Mouse (Mus musculus) embryonic facial prominence, embryonic 15.5 days (tissue): ENCODE data around the gene Olfr1226. TPM values are rescaled to one million over a fixed set of nuclear protein-coding genes. Genes with fewer than 3 reads are reported as not detected.
"Not testable (repeated sequence)": the region's sequence is repeated elsewhere in the genome, so short reads cannot be mapped to it uniquely, and the experiment has no call there.

ENCODE experiments used
- ATAC-seq: fragments of 200-750 bp; cut with Nextera tagmentation; 2 replicates; pipeline ENCODE4 v1.8.0; 2017; ENCODE audit warnings: low read depth, moderate TSS enrichment; ENCODE audit not compliant: insufficient number of reproducible peaks, low FRiP score, low TSS enrichment
- H3K27ac ChIP-seq: fragments of 300-500 bp; sonication (generic); replicated peaks from 2 replicates; pipeline ENCODE4 v1.5.1; 2015; ENCODE audit warnings: mild to moderate bottlenecking, inconsistent platforms
- H3K27me3 ChIP-seq: fragments of 300-500 bp; sonication (generic); 2 replicates; pipeline ENCODE4 v1.6.1; 2015; ENCODE audit warnings: inconsistent platforms
- H3K36me3 ChIP-seq: fragments of 300-500 bp; sonication (generic); 2 replicates; pipeline ENCODE4 v1.6.1; 2015; ENCODE audit warnings: mild to moderate bottlenecking, inconsistent platforms
- H3K4me1 ChIP-seq: fragments of 300-500 bp; sonication (generic); 2 replicates; pipeline ENCODE4 v1.6.1; 2015; ENCODE audit warnings: inconsistent platforms
- H3K4me2 ChIP-seq: fragments of 300-500 bp; sonication (generic); replicated peaks from 2 replicates; pipeline ENCODE4 v1.6.1; 2015; ENCODE audit warnings: mild to moderate bottlenecking, inconsistent platforms
- H3K4me3 ChIP-seq: fragments of 300-500 bp; sonication (generic); replicated peaks from 2 replicates; pipeline ENCODE4 v1.5.1; 2015; ENCODE audit warnings: mild to moderate bottlenecking, inconsistent platforms
- H3K9ac ChIP-seq: fragments of 300-500 bp; sonication (generic); 2 replicates; pipeline ENCODE4 v1.6.1; 2015; ENCODE audit warnings: inconsistent platforms
- H3K9me3 ChIP-seq: fragments of 300-500 bp; sonication (generic); replicated peaks from 2 replicates; pipeline ENCODE4 v1.6.1; 2016; ENCODE audit warnings: inconsistent platforms
- WGBS: fragments of 180-500 bp; shearing (Covaris S2); methylation state at CpG from one replicate; pipeline ENCODE4 v1.1.7; 2015; 5-methylcytosine and 5-hydroxymethylcytosine counted together
- polyA plus RNA-seq: library from polyadenylated mRNA; unstranded; fragments of >200 nt; fragmentation: Nextera tagmentation; extraction: Ambion mirVana; gene quantifications from 2 replicates; pipeline ENCODE4 v1.2.1, GENCODE M21; 2015

Gene Olfr1226
- polyA plus RNA-seq: not detected in 2 replicates

GRCm38 (mm10) chr2:89199948-89200347 is at the start of gene Olfr1226:
TSS of gene Olfr1226 (minus strand) at chr2:89200048.
- Histone ChIP-seq H3K36me3 (no peaks in the 10 kb centered on the region), H3K4me2 (no peak within 1 kb of the TSS), H3K4me3 (no peak within 1 kb of the TSS), H3K27me3 (no peaks in the 10 kb centered on the region), H3K4me1 (no peaks in the 10 kb centered on the region), H3K9ac (no peak within 1 kb of the TSS), H3K27ac (no peak within 1 kb of the TSS), H3K9me3 (no peaks in the 10 kb centered on the region)
- WGBS: 60% methylated on average over 2 of the region's 2 CpGs
- no peak for ATAC-seq

DNA sequence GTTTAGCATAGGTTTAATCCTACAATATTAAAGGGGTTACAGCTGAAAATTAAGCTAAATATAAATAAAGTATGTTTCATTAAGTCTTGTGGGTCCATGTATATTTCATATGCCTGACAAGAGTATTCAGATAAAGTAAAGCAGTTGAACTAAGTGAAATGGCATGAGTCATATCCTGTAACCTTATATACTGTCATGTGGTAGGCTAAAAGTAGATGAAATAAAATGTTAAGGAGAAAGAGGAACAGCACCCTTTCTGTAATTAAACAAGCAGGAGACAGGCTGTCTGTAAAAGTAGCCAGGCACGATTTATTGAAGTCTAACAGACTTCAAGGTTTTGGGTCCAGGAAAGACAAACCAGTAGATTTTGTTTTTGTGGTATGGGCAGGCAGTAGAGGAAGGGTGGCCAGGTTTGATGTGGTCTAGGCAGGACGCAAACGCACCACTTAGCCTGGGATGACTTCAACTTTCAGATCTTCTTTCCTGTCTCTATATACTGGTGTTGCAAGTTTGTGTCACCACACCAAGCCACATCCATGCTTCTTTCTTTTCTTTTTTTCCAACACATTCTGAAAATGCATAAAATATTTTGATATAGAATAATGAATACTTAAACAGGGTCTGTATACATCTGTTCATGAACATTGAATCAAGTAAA is 3.4 kb downstream of the Olfr1226 start:
- H3K27ac ChIP-seq: no peak overlapping the region
- 71% methylated on average over 3 of the region's 3 CpGs for WGBS
- H3K4me1 ChIP-seq: no peaks in the 10 kb centered on the region
- H3K27me3 ChIP-seq: no peaks in the 10 kb centered on the region
- no peak for ATAC-seq
- H3K4me2 ChIP-seq: no peak overlapping the region
- no peak overlapping the region for H3K9ac ChIP-seq
- H3K9me3 ChIP-seq: no peaks in the 10 kb centered on the region
- no peak overlapping the region for H3K4me3 ChIP-seq
- H3K36me3 ChIP-seq: no peaks in the 10 kb centered on the region

- Histone ChIP-seq H3K9ac (no peak within 1 kb of the TSS), H3K27ac (no peak within 1 kb of the TSS), H3K27me3 (no peaks in the 10 kb centered on the region), H3K4me1 (no peaks in the 10 kb centered on the region), H3K9me3 (no peaks in the 10 kb centered on the region), H3K36me3 (no peaks in the 10 kb centered on the region), H3K4me3 (no peak within 1 kb of the TSS), H3K4me2 (no peak within 1 kb of the TSS)
- WGBS: 88% methylated on average over 1 of the region's 1 CpGs
- no peak for ATAC-seq
These were observed 25.3 kb downstream of the Olfr1226 start, which contains the start of gene Olfr1225 for GRCm38 (mm10) chr2:89174569-89174968. TSS of gene Olfr1225 (minus strand) at chr2:89174669.

GRCm38 (mm10) chr2:89164711-89165110 is 35.1 kb downstream of the Olfr1226 start:
- H3K27ac ChIP-seq, H3K4me3 ChIP-seq, H3K27me3 ChIP-seq, H3K4me2 ChIP-seq, ATAC-seq, H3K36me3 ChIP-seq, H3K9me3 ChIP-seq, H3K9ac ChIP-seq, H3K4me1 ChIP-seq: not testable (repeated sequence)
- 86% methylated on average over 4 of the region's 4 CpGs for WGBS

DNA sequence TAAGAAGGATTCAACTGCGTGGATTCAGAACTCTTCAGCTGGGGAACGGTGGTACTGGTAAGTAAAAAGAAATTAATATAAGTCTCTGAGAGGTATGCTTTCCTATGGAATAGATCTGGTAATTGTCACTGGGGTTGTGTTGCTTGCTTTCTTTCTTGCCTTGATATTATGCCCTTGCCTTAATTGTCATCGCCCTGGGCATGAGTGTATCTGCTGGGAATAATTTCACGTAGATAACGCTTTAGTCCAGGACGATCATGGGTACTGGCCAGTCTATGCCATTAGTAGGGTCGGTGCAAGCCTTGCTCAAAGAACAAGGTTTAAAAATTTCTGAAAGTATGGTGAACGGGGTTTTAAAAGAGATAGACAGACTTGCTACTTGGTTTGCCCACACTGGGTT is 35.9 kb downstream of the Olfr1226 start, which contains the start of gene Olfr1224-ps1:
TSS of gene Olfr1224-ps1 (minus strand) at position 101 of the 400 bp plus-strand sequence.
- not testable (repeated sequence) for H3K9ac ChIP-seq, ATAC-seq
- WGBS: 90% methylated on average over 8 of the region's 8 CpGs

GRCm38 (mm10) chr2:89151460-89151859 is 48.4 kb downstream of the Olfr1226 start, which contains the start of gene Olfr1223:
TSS of gene Olfr1223 (minus strand) at chr2:89151560.
- Histone ChIP-seq H3K27me3 (no peaks in the 10 kb centered on the region), H3K4me1 (no peaks in the 10 kb centered on the region), H3K4me3 (no peak within 1 kb of the TSS), H3K36me3 (no peaks in the 10 kb centered on the region), H3K4me2 (no peak within 1 kb of the TSS), H3K27ac (no peak within 1 kb of the TSS), H3K9ac (no peak within 1 kb of the TSS), H3K9me3 (no peaks in the 10 kb centered on the region)
- ATAC-seq: no peak
- WGBS: 71% methylated on average over 1 of the region's 1 CpGs

More for the DNA sequence above, 35.9 kb downstream of the Olfr1226 start, which contains the start of gene Olfr1224-ps1:
- H3K27ac ChIP-seq, H3K4me3 ChIP-seq, H3K9me3 ChIP-seq, H3K27me3 ChIP-seq, H3K4me2 ChIP-seq, H3K36me3 ChIP-seq, H3K4me1 ChIP-seq: not testable (repeated sequence)

Other genes with a start within 250 kb of the Olfr1226 start
- gene Olfr1212, start 246.1 kb downstream of the Olfr1226 start, polyA plus RNA-seq: not detected in 2 replicates
- gene Gm13762, start 219.8 kb downstream of the Olfr1226 start, polyA plus RNA-seq: 0.09 TPM in 1 of 2 replicates, not detected in the other
- not detected in 2 replicates for gene Olfr1214, start 207.4 kb downstream of the Olfr1226 start, polyA plus RNA-seq
- gene Olfr1215, start 193.1 kb downstream of the Olfr1226 start, polyA plus RNA-seq: not detected in 2 replicates
- not detected in 2 replicates for gene Olfr1216, start 181.7 kb downstream of the Olfr1226 start, polyA plus RNA-seq
- gene Olfr1217, start 168.0 kb downstream of the Olfr1226 start, polyA plus RNA-seq: 0.04 TPM in 1 of 2 replicates, not detected in the other
- gene Olfr1218, start 138.9 kb downstream of the Olfr1226 start, polyA plus RNA-seq: not detected in 2 replicates
- not detected in 2 replicates for gene Olfr1219, start 116.5 kb downstream of the Olfr1226 start, polyA plus RNA-seq
- gene Olfr1220, start 93.2 kb downstream of the Olfr1226 start, polyA plus RNA-seq: not detected in 2 replicates
- gene Olfr1221, start 82.8 kb downstream of the Olfr1226 start, polyA plus RNA-seq: 0.24 TPM in 1 of 2 replicates, not detected in the other
- 0.05 TPM in 1 of 2 replicates, not detected in the other for gene Olfr1222, start 67.0 kb downstream of the Olfr1226 start, polyA plus RNA-seq
- not detected in 2 replicates for gene Olfr1223, start 48.5 kb downstream of the Olfr1226 start, polyA plus RNA-seq
- gene Olfr1224-ps1, start 36.0 kb downstream of the Olfr1226 start, polyA plus RNA-seq: not detected in 2 replicates
- gene Olfr1225, start 25.4 kb downstream of the Olfr1226 start, polyA plus RNA-seq: not detected in 2 replicates
- not detected in 2 replicates for gene Olfr1228, start 54.0 kb upstream of the Olfr1226 start, polyA plus RNA-seq
- not detected in 2 replicates for gene Olfr1229, start 88.0 kb upstream of the Olfr1226 start, polyA plus RNA-seq
- not detected in 2 replicates for gene Olfr1230, start 97.2 kb upstream of the Olfr1226 start, polyA plus RNA-seq
- 0.11 TPM in 1 of 2 replicates, not detected in the other for gene Olfr1231, start 107.0 kb upstream of the Olfr1226 start, polyA plus RNA-seq
- gene Olfr1232, start 129.6 kb upstream of the Olfr1226 start, polyA plus RNA-seq: not detected in 2 replicates
- not detected in 2 replicates for gene Olfr1233, start 142.3 kb upstream of the Olfr1226 start, polyA plus RNA-seq
- gene Olfr1234, start 164.8 kb upstream of the Olfr1226 start, polyA plus RNA-seq: 0.08 TPM in 1 of 2 replicates, not detected in the other
- gene Olfr1238, start 209.6 kb upstream of the Olfr1226 start, polyA plus RNA-seq: not detected in 2 replicates
- gene Olfr1239, start 220.4 kb upstream of the Olfr1226 start, polyA plus RNA-seq: 0.12 TPM in 1 of 2 replicates, not detected in the other
- gene Olfr1240, start 243.0 kb upstream of the Olfr1226 start, polyA plus RNA-seq: 0.13 and 0.14 TPM in 2 replicates